Mouse (Mus musculus): ENCODE measurements around the gene Gm28372. TPM values are rescaled to one million over a fixed set of nuclear protein-coding genes. Genes with fewer than 3 reads are reported as not detected.
A peak's percentile ranks its signal among the peaks of the same experiment; 100 is the strongest.

Gm28372 gene
- total and polyA plus RNA-seq, 3 experiments = 0.23 TPM; not detected in 2

GRCm38 (mm10) chr2:130430484-130430883 is 25.4 kb downstream of the Gm28372 start:
- Histone ChIP-seq H3K27ac (ENCODE audit: insufficient read depth, low read depth) (no peak overlapping the region), H3K4me1 (ENCODE audit: control insufficient read depth in 1 of 2, insufficient read depth in 2 of 2) (peaks cover 2 to 77% of the 10 kb centered on the region in 2 experiments; a peak in 3 of 4 replicates), H3K27me3 (replicated peaks) (no peaks in the 10 kb centered on the region), H3K4me3 (replicated peaks in 1 of 3; ENCODE audit: low read depth in 2 of 3, low read length in 2 of 3, poor library complexity in 1 of 3) (no peak overlapping the region), H3K36me3 (replicated peaks in 1 of 2; ENCODE audit: control insufficient read depth in 1 of 2, insufficient read depth in 1 of 2, low read length in 1 of 2) (peaks cover 13 to 59% of the 10 kb centered on the region in 2 experiments), H3K9me3 (replicated peaks; ENCODE audit: low read length) (no peaks in the 10 kb centered on the region), H3K79me2 (replicated peaks; ENCODE audit: control insufficient read depth, extremely low read depth, insufficient read depth, poor library complexity, severe bottlenecking) (peaks cover 80% of the 10 kb centered on the region), H3K9ac (ENCODE audit: insufficient read depth, low read depth) (no peak overlapping the region), H3K4me2 (ENCODE audit: insufficient read depth, low read depth, poor library complexity, severe bottlenecking) (no peak overlapping the region)
- dilution Hi-C loops (cut with MboI; ENCODE audit: extremely low pct_ligation_motif_present, extremely low pct_unique_long_range_greater_than_20kb, low sequenced_read_pairs) = no loop called here
- in situ Hi-C loops (cut with MboI; ENCODE audit: low pct_ligation_motif_present, low pct_unique_long_range_greater_than_20kb, low sequenced_read_pairs) = no loop called here
- DNase-seq (ENCODE audit: extremely low read depth) = no peak
- TF ChIP-seq USF2 (conservative IDR thresholded peaks at IDR 0.05; ENCODE audit: low read depth, low read length) = no peak
- TF ChIP-seq TCF12 (IDR thresholded peaks at IDR 0.05; ENCODE audit: low read depth, low read length) = no peak

- Histone ChIP-seq H3K9ac (ENCODE audit: insufficient read depth, low read depth) (no peak overlapping the region), H3K9me3 (replicated peaks; ENCODE audit: low read length) (no peaks in the 10 kb centered on the region), H3K79me2 (replicated peaks; ENCODE audit: control insufficient read depth, extremely low read depth, insufficient read depth, poor library complexity, severe bottlenecking) (peaks cover 74% of the 10 kb centered on the region), H3K4me1 (ENCODE audit: control insufficient read depth in 1 of 2, insufficient read depth in 2 of 2) (peaks cover 2 to 64% of the 10 kb centered on the region in 2 experiments; a peak in 3 of 4 replicates), H3K27me3 (replicated peaks) (no peaks in the 10 kb centered on the region), H3K4me2 (ENCODE audit: insufficient read depth, low read depth, poor library complexity, severe bottlenecking) (no peak overlapping the region), H3K4me3 (replicated peaks in 1 of 3; ENCODE audit: low read depth in 2 of 3, low read length in 2 of 3, poor library complexity in 1 of 3) (no peak overlapping the region), H3K36me3 (replicated peaks in 1 of 2; ENCODE audit: control insufficient read depth in 1 of 2, insufficient read depth in 1 of 2, low read length in 1 of 2) (peaks cover 17 to 67% of the 10 kb centered on the region in 2 experiments), H3K27ac (ENCODE audit: insufficient read depth, low read depth) (no peak overlapping the region)
- dilution Hi-C loops (cut with MboI; ENCODE audit: extremely low pct_ligation_motif_present, extremely low pct_unique_long_range_greater_than_20kb, low sequenced_read_pairs) (no loop called here), in situ Hi-C loops (cut with MboI; ENCODE audit: low pct_ligation_motif_present, low pct_unique_long_range_greater_than_20kb, low sequenced_read_pairs) (no loop called here)
- no peak for DNase-seq (ENCODE audit: extremely low read depth)
- no peak for TF ChIP-seq MXI1 (IDR thresholded peaks at IDR 0.05; ENCODE audit: low read depth, low read length)
- TF ChIP-seq KAT2A (IDR thresholded peaks at IDR 0.05; ENCODE audit: insufficient replicate concordance, low read length) = no peak
- TF ChIP-seq SMC3 (IDR thresholded peaks at IDR 0.05; ENCODE audit: low read depth, low read length) = no peak
- no peak for TF ChIP-seq JUND (conservative IDR thresholded peaks at IDR 0.05; ENCODE audit: low read depth, low read length)
- TF ChIP-seq CHD2 (IDR thresholded peaks at IDR 0.05; ENCODE audit: low read length) = no peak
- no peak for TF ChIP-seq POLR2A (IDR thresholded peaks at IDR 0.05; ENCODE audit: low read depth, low read length)
These were observed 27.1 kb downstream of the Gm28372 start for GRCm38 (mm10) chr2:130432157-130432556.

GRCm38 (mm10) chr2:130433152-130433551 is 28.1 kb downstream of the Gm28372 start:
- peaks cover 27 to 68% of the 10 kb centered on the region in 2 experiments for H3K36me3 ChIP-seq (replicated peaks in 1 of 2; ENCODE audit: control insufficient read depth in 1 of 2, insufficient read depth in 1 of 2, low read length in 1 of 2)
- dilution Hi-C loops (cut with MboI; ENCODE audit: extremely low pct_ligation_motif_present, extremely low pct_unique_long_range_greater_than_20kb, low sequenced_read_pairs) = no loop called here
- TF ChIP-seq MYC (IDR thresholded peaks at IDR 0.05; ENCODE audit: low read depth, low read length) (no peak), IRF4 (IDR thresholded peaks at IDR 0.05; ENCODE audit: low read depth, low read length) (0 out of 2 replicates have a peak, but pooled peaks have one; percentile 12), ZKSCAN1 (IDR thresholded peaks at IDR 0.05; ENCODE audit: borderline replicate concordance, low read depth, low read length) (no peak), NELFE (IDR thresholded peaks at IDR 0.05; ENCODE audit: low read depth, low read length) (no peak), CTCF (conservative IDR thresholded peaks at IDR 0.05 in 1 of 2, IDR thresholded peaks at IDR 0.05 in 1 of 2; ENCODE audit: low read depth in 2 of 2, low read length in 2 of 2) (peak; percentile 37 to 82), SMC3 (IDR thresholded peaks at IDR 0.05; ENCODE audit: low read depth, low read length) (peak; percentile 74), RAD21 (IDR thresholded peaks at IDR 0.05; ENCODE audit: low read depth, low read length) (peak; percentile 77), E2F4 (IDR thresholded peaks at IDR 0.05; ENCODE audit: insufficient replicate concordance, low read depth, low read length) (no peak), RCOR1 (conservative IDR thresholded peaks at IDR 0.05; ENCODE audit: low read depth, low read length) (no peak), MAZ (IDR thresholded peaks at IDR 0.05; ENCODE audit: low read depth, low read length) (no peak)
- H3K4me1 ChIP-seq (ENCODE audit: control insufficient read depth in 1 of 2, insufficient read depth in 2 of 2) = peaks cover 2 to 55% of the 10 kb centered on the region in 2 experiments; a peak in 3 of 4 replicates
- no peak overlapping the region for H3K9ac ChIP-seq (ENCODE audit: insufficient read depth, low read depth)
- no peak overlapping the region for H3K27ac ChIP-seq (ENCODE audit: insufficient read depth, low read depth)
- no peaks in the 10 kb centered on the region for H3K27me3 ChIP-seq (replicated peaks)
- H3K79me2 ChIP-seq (replicated peaks; ENCODE audit: control insufficient read depth, extremely low read depth, insufficient read depth, poor library complexity, severe bottlenecking) = peaks cover 66% of the 10 kb centered on the region
- H3K4me3 ChIP-seq (replicated peaks in 1 of 3; ENCODE audit: low read depth in 2 of 3, low read length in 2 of 3, poor library complexity in 1 of 3) = no peak overlapping the region
- DNase-seq (ENCODE audit: extremely low read depth) = peak; percentile 61
- no peaks in the 10 kb centered on the region for H3K9me3 ChIP-seq (replicated peaks; ENCODE audit: low read length)
- in situ Hi-C loops (cut with MboI; ENCODE audit: low pct_ligation_motif_present, low pct_unique_long_range_greater_than_20kb, low sequenced_read_pairs) = no loop called here
- no peak overlapping the region for H3K4me2 ChIP-seq (ENCODE audit: insufficient read depth, low read depth, poor library complexity, severe bottlenecking)

All from CH12.LX (cell line).